Mouse (Mus musculus) CH12.LX (cell line): Measurements from ENCODE around the gene AW551984. TPM values are rescaled to one million over a fixed set of nuclear protein-coding genes. Genes with fewer than 3 reads are reported as not detected.

Source experiments
- DNase-seq: peaks from one replicate; pipeline ENCODE4 v3.0.0-alpha.2; 2013; ENCODE audit errors: extremely low read depth
- H3K27ac ChIP-seq: 2 replicates; pipeline ENCODE4 v1.5.1; 2012; ENCODE audit warnings: low read depth, mild to moderate bottlenecking, control low read depth, moderate library complexity; ENCODE audit not compliant: insufficient read depth
- H3K27me3 ChIP-seq: replicated peaks from 2 replicates; pipeline ENCODE3; 2012; ENCODE audit warnings: inconsistent platforms
- H3K36me3 ChIP-seq, 2 experiments: replicated peaks in 1 of 2; 2 replicates each; pipeline versions ENCODE3 to v1.6.1; 2012; ENCODE audit warnings: inconsistent platforms in 1 of 2, low read length in 1 of 2, mild to moderate bottlenecking in 1 of 2, mixed read lengths in 1 of 2, moderate library complexity in 1 of 2; ENCODE audit not compliant: control insufficient read depth in 1 of 2, insufficient read depth in 1 of 2
- H3K4me1 ChIP-seq, 2 experiments: 2 replicates each; pipeline ENCODE4 v1.6.1; 2012; ENCODE audit warnings: inconsistent platforms in 1 of 2, moderate library complexity in 1 of 2; ENCODE audit not compliant: insufficient read depth in 2 of 2, control insufficient read depth in 1 of 2
- H3K4me2 ChIP-seq: 2 replicates; pipeline ENCODE4 v1.6.1; 2012; ENCODE audit warnings: low read depth, mild to moderate bottlenecking, control low read depth; ENCODE audit not compliant: poor library complexity, insufficient read depth, severe bottlenecking
- H3K4me3 ChIP-seq, 3 experiments: fragments of 150-350 bp in 1 of 3; sonication (generic) in 1 of 3; replicated peaks in 1 of 3; 2 replicates each; pipeline versions ENCODE3 to v1.5.1; 2011 to 2012; ENCODE audit warnings: low read depth in 2 of 3, low read length in 2 of 3, mild to moderate bottlenecking in 2 of 3, moderate library complexity in 2 of 3, control low read depth in 1 of 3, improper control_type of control experiment in 1 of 3, inconsistent platforms in 1 of 3, mixed read lengths in 1 of 3; ENCODE audit not compliant: poor library complexity in 1 of 3
- H3K79me2 ChIP-seq: replicated peaks from 2 replicates; pipeline ENCODE4 v1.6.1; 2012; ENCODE audit warnings: mild to moderate bottlenecking, moderate library complexity; ENCODE audit not compliant: control insufficient read depth, poor library complexity, insufficient read depth, severe bottlenecking; ENCODE audit errors: extremely low read depth
- H3K9ac ChIP-seq: 2 replicates; pipeline ENCODE4 v1.6.1; 2012; ENCODE audit warnings: low read depth, mild to moderate bottlenecking, control low read depth, moderate library complexity; ENCODE audit not compliant: insufficient read depth
- H3K9me3 ChIP-seq: replicated peaks from 2 replicates; pipeline ENCODE3; 2012; ENCODE audit warnings: low read length, inconsistent platforms, mixed read lengths
- BHLHE40 ChIP-seq: IDR thresholded peaks from 2 replicates; pipeline ENCODE4 v1.6.1; 2011; ENCODE audit warnings: mild to moderate bottlenecking, low read depth, low read length, improper control_type of control experiment
- CHD1 ChIP-seq: IDR thresholded peaks from 2 replicates; pipeline ENCODE4 v1.6.1; 2012; ENCODE audit warnings: low read depth, low read length, improper control_type of control experiment, inconsistent platforms
- ELF1 ChIP-seq: IDR thresholded peaks from 2 replicates; pipeline ENCODE4 v1.6.1; 2014; ENCODE audit warnings: low read depth, mild to moderate bottlenecking, inconsistent platforms, low read length, improper control_type of control experiment
- EP300 ChIP-seq: IDR thresholded peaks from 2 replicates; pipeline ENCODE4 v1.6.1; 2011; ENCODE audit warnings: low read length, improper control_type of control experiment
- IRF4 ChIP-seq: IDR thresholded peaks from 2 replicates; pipeline ENCODE4 v1.6.1; 2014; ENCODE audit warnings: low read depth, mild to moderate bottlenecking, inconsistent platforms, low read length, improper control_type of control experiment
- JUND ChIP-seq: conservative IDR thresholded peaks from 2 replicates; pipeline ENCODE4 v1.6.1; 2011; ENCODE audit warnings: low read depth, low read length, improper control_type of control experiment
- MAFK ChIP-seq: IDR thresholded peaks from 2 replicates; pipeline ENCODE4 v1.6.1; 2011; ENCODE audit warnings: low read length, improper control_type of control experiment; ENCODE audit not compliant: insufficient replicate concordance
- MAX ChIP-seq: IDR thresholded peaks from 2 replicates; pipeline ENCODE4 v1.6.1; 2011; ENCODE audit warnings: low read length, improper control_type of control experiment
- MAZ ChIP-seq: IDR thresholded peaks from 2 replicates; pipeline ENCODE4 v1.6.1; 2012; ENCODE audit warnings: low read depth, mild to moderate bottlenecking, inconsistent platforms, low read length, improper control_type of control experiment, moderate library complexity
- MXI1 ChIP-seq: IDR thresholded peaks from 2 replicates; pipeline ENCODE4 v1.6.1; 2011; ENCODE audit warnings: mild to moderate bottlenecking, low read depth, low read length, improper control_type of control experiment
- NELFE ChIP-seq: IDR thresholded peaks from 2 replicates; pipeline ENCODE4 v1.6.1; 2011; ENCODE audit warnings: low read depth, low read length, improper control_type of control experiment
- NRF1 ChIP-seq: IDR thresholded peaks from 2 replicates; pipeline ENCODE4 v1.6.1; 2014; ENCODE audit warnings: low read depth, mild to moderate bottlenecking, inconsistent platforms, low read length, improper control_type of control experiment, moderate library complexity
- PAX5 ChIP-seq: IDR thresholded peaks from 2 replicates; pipeline ENCODE4 v1.6.1; 2012; ENCODE audit warnings: low read length, inconsistent platforms, mixed read lengths
- POLR2A ChIP-seq: IDR thresholded peaks from 2 replicates; pipeline ENCODE4 v1.6.1; 2011; ENCODE audit warnings: low read depth, mild to moderate bottlenecking, improper control_type of control experiment, low read length
- TBP ChIP-seq: conservative IDR thresholded peaks from 2 replicates; pipeline ENCODE4 v1.6.1; 2011; ENCODE audit warnings: low read depth, low read length, improper control_type of control experiment
- TCF12 ChIP-seq: IDR thresholded peaks from 2 replicates; pipeline ENCODE4 v1.6.1; 2014; ENCODE audit warnings: low read depth, mild to moderate bottlenecking, inconsistent platforms, low read length, improper control_type of control experiment
- USF1 ChIP-seq: IDR thresholded peaks from 2 replicates; pipeline ENCODE4 v1.6.1; 2014; ENCODE audit warnings: low read depth, mild to moderate bottlenecking, inconsistent platforms, low read length, improper control_type of control experiment
- USF2 ChIP-seq: conservative IDR thresholded peaks from 2 replicates; pipeline ENCODE4 v1.6.1; 2011; ENCODE audit warnings: low read depth, low read length, improper control_type of control experiment
- ZC3H11A ChIP-seq: IDR thresholded peaks from 2 replicates; pipeline ENCODE4 v1.6.1; 2012; ENCODE audit warnings: low read depth, mild to moderate bottlenecking, inconsistent platforms, low read length, improper control_type of control experiment
- ZKSCAN1 ChIP-seq: IDR thresholded peaks from 2 replicates; pipeline ENCODE4 v1.6.1; 2012; ENCODE audit warnings: low read depth, inconsistent platforms, low read length, improper control_type of control experiment, borderline replicate concordance
- ZNF384 ChIP-seq: IDR thresholded peaks from 2 replicates; pipeline ENCODE4 v1.6.1; 2012; ENCODE audit warnings: low read depth, low read length, improper control_type of control experiment, inconsistent platforms
- dilution Hi-C: fragments of 300-500 bp; cut with MboI; formaldehyde crosslinking; loops from 2 replicates; pipeline ENCODE4 v1.14.3; 2020; ENCODE audit warnings: low sequenced_read_pairs; ENCODE audit not compliant: extremely low pct_unique_long_range_greater_than_20kb, extremely low pct_ligation_motif_present
- in situ Hi-C: fragments of 300-500 bp; cut with MboI; formaldehyde crosslinking; loops from 3 replicates; pipeline ENCODE4 v1.14.3; 2019; ENCODE audit warnings: low sequenced_read_pairs, low pct_ligation_motif_present, low pct_unique_long_range_greater_than_20kb, mixed read lengths
- polyA plus RNA-seq: library from polyadenylated mRNA; unstranded; fragments of >175 nt; gene quantifications from 2 replicates; pipeline ENCODE4 v1.2.1, GENCODE M21; 2012; ENCODE audit warnings: low read depth; ENCODE audit not compliant: insufficient read length
- total RNA-seq, 2 experiments: library from RNA; depleted of rRNA; stranded (reverse); fragments of 300-350 nt in 1 of 2; fragments of >200 nt in 1 of 2; gene quantifications; 2 replicates each; pipeline ENCODE4 v1.2.3; 2012 to 2014

The AW551984 gene
- not detected in 2 replicates for total RNA-seq (2012; rRNA removed)
- not detected in 2 replicates for total RNA-seq (2014; rRNA removed)
- polyA plus RNA-seq = not detected in 2 replicates

DNA sequence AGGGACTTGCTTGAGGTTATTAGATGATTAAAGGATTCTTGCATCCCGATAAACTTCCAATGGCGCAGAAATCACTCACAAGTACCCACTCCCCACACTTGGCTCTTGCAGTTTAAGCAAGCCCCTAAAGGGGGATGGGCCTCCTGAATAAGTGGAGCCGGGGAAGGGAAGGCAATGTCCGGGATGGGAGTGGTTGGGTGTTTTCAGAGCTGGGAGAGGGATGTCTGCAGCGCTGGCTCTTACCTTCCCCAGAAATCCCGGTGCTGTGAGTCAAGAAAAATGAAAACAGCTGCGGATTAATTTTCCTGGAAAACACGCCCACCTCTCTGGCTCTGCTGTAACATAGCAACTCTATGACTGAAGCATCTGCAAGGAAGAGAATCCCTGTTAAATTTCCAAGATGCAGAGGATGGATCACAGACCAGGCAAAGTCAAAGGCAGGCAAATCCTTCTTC is at the start of gene AW551984:
Gene AW551984, minus strand, starts transcription at position 405 of the 455 bp plus-strand sequence.
- H3K9me3 ChIP-seq = no peaks in the 10 kb centered on the region
- no peak within 1 kb of the TSS for H3K4me3 ChIP-seq
- no peak within 1 kb of the TSS for H3K27ac ChIP-seq
- H3K27me3 ChIP-seq = no peaks in the 10 kb centered on the region
- H3K4me1 ChIP-seq = no peaks in the 10 kb centered on the region
- in situ Hi-C loops = no loop called here
- no peak for DNase-seq
- H3K36me3 ChIP-seq = no peaks in the 10 kb centered on the region
- no peak for TF ChIP-seq NELFE
- no peak for TF ChIP-seq ZKSCAN1
- TF ChIP-seq MAX = no peak
- TF ChIP-seq CHD1 = no peak
- TF ChIP-seq EP300 = no peak
- TF ChIP-seq TBP = no peak
- TF ChIP-seq MXI1 = no peak
- no peak for TF ChIP-seq USF2
- no peak for TF ChIP-seq NRF1
- no peak for TF ChIP-seq JUND
- no peak for TF ChIP-seq ZC3H11A
- H3K4me2 ChIP-seq = no peak within 1 kb of the TSS
- no peak within 1 kb of the TSS for H3K9ac ChIP-seq
- dilution Hi-C loops = no loop called here
- no peaks in the 10 kb centered on the region for H3K79me2 ChIP-seq

DNA sequence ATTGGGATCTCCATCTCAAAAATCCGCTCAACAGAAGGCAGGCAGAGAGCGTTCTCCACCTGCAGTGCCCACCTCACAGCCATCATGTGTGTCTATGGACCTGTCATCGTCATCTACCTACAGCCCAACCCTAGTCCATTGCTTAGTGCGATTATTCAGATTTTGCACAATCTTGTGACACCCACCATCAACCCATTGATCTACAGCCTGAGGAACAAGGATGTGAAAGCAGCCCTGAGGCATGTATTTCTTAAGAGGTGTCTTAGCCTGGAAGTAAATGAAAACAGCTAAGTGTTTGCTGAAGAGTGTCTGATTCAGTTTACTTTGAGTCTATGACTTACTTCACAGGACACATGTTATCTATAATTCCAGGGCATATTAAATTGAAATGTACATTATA is 43.2 kb upstream of the AW551984 start:
- in situ Hi-C loops (no loop called here), dilution Hi-C loops (no loop called here)
- no peak overlapping the region for H3K9ac ChIP-seq
- no peak overlapping the region for H3K27ac ChIP-seq
- no peaks in the 10 kb centered on the region for H3K4me1 ChIP-seq
- H3K4me2 ChIP-seq = no peak overlapping the region
- DNase-seq = no peak
- no peak overlapping the region for H3K4me3 ChIP-seq
- H3K9me3 ChIP-seq = no peaks in the 10 kb centered on the region
- TF ChIP-seq IRF4 (no peak), POLR2A (no peak), BHLHE40 (no peak), MAZ (no peak), EP300 (no peak), USF1 (no peak)
- no peaks in the 10 kb centered on the region for H3K79me2 ChIP-seq
- H3K36me3 ChIP-seq = no peaks in the 10 kb centered on the region
- no peaks in the 10 kb centered on the region for H3K27me3 ChIP-seq

DNA sequence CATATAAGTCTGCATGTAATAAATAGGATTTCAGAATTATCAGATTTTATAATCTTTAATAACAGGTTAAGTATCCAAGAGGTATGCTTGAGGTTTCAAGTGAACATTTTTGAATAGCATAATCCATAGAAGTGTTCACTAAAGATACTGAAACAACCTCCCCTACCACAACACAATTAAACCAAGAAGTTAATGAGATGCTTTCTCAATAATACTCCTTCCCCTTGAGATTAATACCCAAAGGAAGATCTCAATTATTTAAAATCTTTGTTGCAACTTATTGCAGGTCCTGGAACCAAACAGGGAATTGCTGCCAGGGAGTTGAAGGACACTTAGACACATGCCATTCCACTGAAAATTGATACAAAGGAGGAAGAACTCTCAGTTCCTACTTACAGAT is 40.6 kb upstream of the AW551984 start, which contains the start of gene Olfr961:
Gene Olfr961, plus strand, starts transcription at position 301 of the 400 bp plus-strand sequence.
- H3K4me3 ChIP-seq = no peak within 1 kb of the TSS
- H3K27ac ChIP-seq = no peak within 1 kb of the TSS
- H3K9ac ChIP-seq = no peak within 1 kb of the TSS
- no peaks in the 10 kb centered on the region for H3K36me3 ChIP-seq
- DNase-seq = no peak
- H3K79me2 ChIP-seq = no peaks in the 10 kb centered on the region
- H3K9me3 ChIP-seq = no peaks in the 10 kb centered on the region
- in situ Hi-C loops (no loop called here), dilution Hi-C loops (no loop called here)
- no peaks in the 10 kb centered on the region for H3K27me3 ChIP-seq
- H3K4me1 ChIP-seq = no peaks in the 10 kb centered on the region
- no peak within 1 kb of the TSS for H3K4me2 ChIP-seq
- TF ChIP-seq PAX5 = no peak
- TF ChIP-seq MAFK = no peak
- TF ChIP-seq ZNF384 = no peak
- no peak for TF ChIP-seq TCF12
- TF ChIP-seq NELFE = no peak
- no peak for TF ChIP-seq ELF1
